Mouse (Mus musculus): Measurements from ENCODE around the gene Rpl38.

GRCm38 (mm10) chr11:114694451-114694850 lies 26.1 kb downstream of the Rpl38 start:
- TF ChIP-seq POLR2A (IDR thresholded peaks at IDR 0.05; ENCODE audit: insufficient read depth, low read depth, low read length) (no peak), CTCF (IDR thresholded peaks at IDR 0.05) (no peak)
